Mouse (Mus musculus): ENCODE results near the gene Plac9a. TPM values are rescaled to one million over a fixed set of nuclear protein-coding genes. Genes with fewer than 3 reads are reported as not detected.

Plac9a gene
- polyA plus RNA-seq, 1 experiment = not detected

DNA sequence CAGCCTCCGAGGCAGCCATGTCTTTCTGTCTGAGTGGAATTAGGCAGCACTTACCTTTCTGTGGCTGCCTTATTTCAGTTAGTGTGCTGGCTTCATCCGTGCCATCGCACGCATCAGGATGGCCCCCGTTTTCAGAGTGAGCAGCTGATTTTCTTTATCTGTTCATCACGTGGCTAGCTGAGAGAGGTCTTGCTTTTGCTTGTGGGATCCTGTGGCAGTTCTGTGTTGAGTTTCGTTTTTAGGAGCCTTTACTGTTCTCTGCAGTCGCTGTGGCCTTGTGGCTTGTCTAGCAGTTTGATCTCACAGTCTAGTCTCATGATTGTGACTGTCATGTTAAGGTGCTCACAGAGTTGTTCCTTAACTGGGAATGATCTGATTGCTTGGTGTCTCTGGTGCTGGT, 45.0 kb downstream of the Plac9a start:
- Histone ChIP-seq H3K27me3 (ENCODE audit: control insufficient read depth, insufficient read depth, low read length) (no peaks in the 10 kb centered on the region), H3K36me3 (ENCODE audit: control insufficient read depth, insufficient read depth, low read length) (no peaks in the 10 kb centered on the region), H3K4me1 (replicated peaks; ENCODE audit: control insufficient read depth, insufficient read depth, low read length) (peaks cover 54% of the 10 kb centered on the region), H3K4me3 (ENCODE audit: control insufficient read depth, insufficient read depth, low read length) (no peak overlapping the region), H3K27ac (ENCODE audit: control insufficient read depth, insufficient read depth, low read length) (peak overlapping the region; percentile 24; the same call in 1 of the 2 replicates)
- DNase-seq = peak; percentile 24
- no peak for TF ChIP-seq POLR2A (IDR thresholded peaks at IDR 0.05; ENCODE audit: control insufficient read depth, extremely low read depth, insufficient read depth, low read length, poor library complexity)
- TF ChIP-seq CTCF (IDR thresholded peaks at IDR 0.05; ENCODE audit: borderline replicate concordance, control insufficient read depth, extremely low read depth, insufficient read depth, low read length, poor library complexity) = no peak
- WGBS = 9% methylated on average over 8 of the region's 8 CpGs

- DNase-seq = no peak
- Histone ChIP-seq H3K4me3 (ENCODE audit: control insufficient read depth, insufficient read depth, low read length) (no peak overlapping the region), H3K36me3 (ENCODE audit: control insufficient read depth, insufficient read depth, low read length) (no peaks in the 10 kb centered on the region), H3K27me3 (ENCODE audit: control insufficient read depth, insufficient read depth, low read length) (no peaks in the 10 kb centered on the region), H3K4me1 (replicated peaks; ENCODE audit: control insufficient read depth, insufficient read depth, low read length) (peaks cover 54% of the 10 kb centered on the region), H3K27ac (ENCODE audit: control insufficient read depth, insufficient read depth, low read length) (no peak overlapping the region; the same call in 1 of the 2 replicates)
- 59% methylated on average over 3 of the region's 3 CpGs for WGBS
- TF ChIP-seq POLR2A (IDR thresholded peaks at IDR 0.05; ENCODE audit: control insufficient read depth, extremely low read depth, insufficient read depth, low read length, poor library complexity) (no peak), CTCF (IDR thresholded peaks at IDR 0.05; ENCODE audit: borderline replicate concordance, control insufficient read depth, extremely low read depth, insufficient read depth, low read length, poor library complexity) (no peak)
Observed at GRCm38 (mm10) chr14:25857168-25857621, 45.7 kb downstream of the Plac9a start.

DNA sequence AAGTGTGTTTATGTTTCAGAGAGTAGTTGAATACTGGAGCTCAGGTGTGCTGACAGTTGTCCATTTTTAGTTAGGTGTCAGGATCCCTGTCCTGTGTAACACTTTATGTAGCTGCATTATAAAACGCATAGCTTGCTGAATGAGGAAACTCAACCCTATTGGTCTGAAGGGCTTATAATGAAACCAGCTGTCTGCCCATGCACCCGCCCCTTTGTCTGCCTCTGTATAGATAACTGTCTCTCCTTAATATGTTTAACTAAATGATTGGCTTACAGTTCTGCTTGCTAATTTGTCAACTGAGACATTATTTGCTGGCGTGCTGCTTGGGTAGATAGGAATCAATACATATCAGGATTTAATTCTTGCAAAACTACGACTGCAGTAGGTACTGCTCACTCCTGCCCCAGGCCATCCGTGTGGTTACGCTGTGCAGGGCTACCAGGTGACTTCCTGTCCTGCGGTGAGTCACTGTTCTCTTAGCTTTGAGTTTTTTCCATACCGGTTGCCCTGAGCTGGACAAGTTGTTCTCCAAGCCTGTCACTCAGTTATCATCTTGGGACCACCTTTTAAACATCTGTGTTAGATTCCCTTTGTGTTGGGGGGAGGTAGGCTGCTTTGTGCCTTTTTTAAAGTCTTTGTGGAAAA, 47.5 kb downstream of the Plac9a start:
- H3K4me3 ChIP-seq (ENCODE audit: control insufficient read depth, insufficient read depth, low read length) = no peak overlapping the region
- WGBS = 16% methylated on average over 8 of the region's 8 CpGs
- H3K27me3 ChIP-seq (ENCODE audit: control insufficient read depth, insufficient read depth, low read length) = no peaks in the 10 kb centered on the region
- H3K36me3 ChIP-seq (ENCODE audit: control insufficient read depth, insufficient read depth, low read length) = no peaks in the 10 kb centered on the region
- peaks cover 48% of the 10 kb centered on the region for H3K4me1 ChIP-seq (replicated peaks; ENCODE audit: control insufficient read depth, insufficient read depth, low read length)
- DNase-seq = no peak
- H3K27ac ChIP-seq (ENCODE audit: control insufficient read depth, insufficient read depth, low read length) = no peak overlapping the region
- no peak for TF ChIP-seq POLR2A (IDR thresholded peaks at IDR 0.05; ENCODE audit: control insufficient read depth, extremely low read depth, insufficient read depth, low read length, poor library complexity)
- no peak for TF ChIP-seq CTCF (IDR thresholded peaks at IDR 0.05; ENCODE audit: borderline replicate concordance, control insufficient read depth, extremely low read depth, insufficient read depth, low read length, poor library complexity)

- Histone ChIP-seq H3K27me3 (ENCODE audit: control insufficient read depth, insufficient read depth, low read length) (no peaks in the 10 kb centered on the region), H3K27ac (ENCODE audit: control insufficient read depth, insufficient read depth, low read length) (no peak overlapping the region), H3K4me3 (ENCODE audit: control insufficient read depth, insufficient read depth, low read length) (no peak overlapping the region), H3K4me1 (replicated peaks; ENCODE audit: control insufficient read depth, insufficient read depth, low read length) (peaks cover 48% of the 10 kb centered on the region), H3K36me3 (ENCODE audit: control insufficient read depth, insufficient read depth, low read length) (no peaks in the 10 kb centered on the region)
- DNase-seq = no peak
- TF ChIP-seq POLR2A (IDR thresholded peaks at IDR 0.05; ENCODE audit: control insufficient read depth, extremely low read depth, insufficient read depth, low read length, poor library complexity) = no peak
- TF ChIP-seq CTCF (IDR thresholded peaks at IDR 0.05; ENCODE audit: borderline replicate concordance, control insufficient read depth, extremely low read depth, insufficient read depth, low read length, poor library complexity) = no peak
- 90% methylated on average over 16 of the region's 16 CpGs for WGBS
Observed at GRCm38 (mm10) chr14:25853717-25854452, 49.0 kb downstream of the Plac9a start.

- 94% methylated on average over 6 of the region's 6 CpGs for WGBS
- TF ChIP-seq CTCF (IDR thresholded peaks at IDR 0.05; ENCODE audit: borderline replicate concordance, control insufficient read depth, extremely low read depth, insufficient read depth, low read length, poor library complexity) (no peak), POLR2A (IDR thresholded peaks at IDR 0.05; ENCODE audit: control insufficient read depth, extremely low read depth, insufficient read depth, low read length, poor library complexity) (no peak)
- no peak overlapping the region for H3K27ac ChIP-seq (ENCODE audit: control insufficient read depth, insufficient read depth, low read length)
- H3K4me3 ChIP-seq (ENCODE audit: control insufficient read depth, insufficient read depth, low read length) = no peak overlapping the region
- peaks cover 42% of the 10 kb centered on the region for H3K4me1 ChIP-seq (replicated peaks; ENCODE audit: control insufficient read depth, insufficient read depth, low read length)
- H3K36me3 ChIP-seq (ENCODE audit: control insufficient read depth, insufficient read depth, low read length) = no peaks in the 10 kb centered on the region
- no peak for DNase-seq
- no peaks in the 10 kb centered on the region for H3K27me3 ChIP-seq (ENCODE audit: control insufficient read depth, insufficient read depth, low read length)
Observed at GRCm38 (mm10) chr14:25853295-25853694, 49.6 kb downstream of the Plac9a start.

DNA sequence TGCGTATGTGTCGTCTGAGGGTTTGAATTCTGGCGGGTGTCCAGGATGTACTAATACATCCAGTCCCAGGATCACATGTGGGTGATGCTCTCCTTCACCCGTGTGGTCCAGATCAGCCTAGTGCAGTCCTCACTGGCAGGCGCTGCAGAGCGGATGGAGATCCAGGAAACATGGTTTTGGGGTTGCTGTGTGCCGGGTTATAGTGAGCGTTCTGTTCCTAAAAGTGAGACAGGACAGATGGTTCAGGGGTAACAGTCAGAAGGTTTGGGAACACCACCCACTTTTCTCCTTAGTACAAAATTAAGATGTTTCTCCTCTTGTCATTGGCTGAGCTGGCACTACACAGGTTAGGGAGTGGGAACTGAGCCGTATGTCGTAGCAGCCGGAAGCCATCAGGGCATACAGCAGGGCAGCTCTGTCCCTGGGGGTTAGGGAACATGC, 50.8 kb downstream of the Plac9a start:
- H3K27ac ChIP-seq (ENCODE audit: control insufficient read depth, insufficient read depth, low read length) = no peak overlapping the region
- 96% methylated on average over 11 of the region's 11 CpGs for WGBS
- H3K4me3 ChIP-seq (ENCODE audit: control insufficient read depth, insufficient read depth, low read length) = no peak overlapping the region
- H3K36me3 ChIP-seq (ENCODE audit: control insufficient read depth, insufficient read depth, low read length) = no peaks in the 10 kb centered on the region
- H3K4me1 ChIP-seq (replicated peaks; ENCODE audit: control insufficient read depth, insufficient read depth, low read length) = peaks cover 30% of the 10 kb centered on the region
- H3K27me3 ChIP-seq (ENCODE audit: control insufficient read depth, insufficient read depth, low read length) = no peaks in the 10 kb centered on the region
- TF ChIP-seq POLR2A (IDR thresholded peaks at IDR 0.05; ENCODE audit: control insufficient read depth, extremely low read depth, insufficient read depth, low read length, poor library complexity) (no peak), CTCF (IDR thresholded peaks at IDR 0.05; ENCODE audit: borderline replicate concordance, control insufficient read depth, extremely low read depth, insufficient read depth, low read length, poor library complexity) (no peak)
- no peak for DNase-seq

All from thymus, adult 2 months (tissue).